Mouse (Mus musculus) gastrocnemius, adult 2 months (tissue): Measurements from ENCODE around the gene Pde4d. TPM values are rescaled to one million over a fixed set of nuclear protein-coding genes. Genes with fewer than 3 reads are reported as not detected.

Experiments used
- DNase-seq: peaks from one replicate; pipeline ENCODE4 v3.0.0; 2022
- H3K27ac ChIP-seq: fragments of 200-600 bp; 2 replicates; pipeline ENCODE4 v1.8.1; 2022; ENCODE audit warnings: mild to moderate bottlenecking
- H3K4me3 ChIP-seq: fragments of 200-600 bp; 2 replicates; pipeline ENCODE4 v1.8.1; 2022; ENCODE audit warnings: mild to moderate bottlenecking, moderate library complexity
- CTCF ChIP-seq: fragments of 200-600 bp; IDR thresholded peaks from 2 replicates; pipeline ENCODE4 v1.8.1; 2022; ENCODE audit warnings: antibody characterized with exemption, mild to moderate bottlenecking, moderate library complexity
- intact Hi-C: fragments of 180-260 bp; cut with DNase I; formaldehyde crosslinking; loops from one replicate; pipeline ENCODE4 v1.15.1; 2025
- total RNA-seq, 2 experiments: library from RNA; stranded (reverse); gene quantifications; 2 replicates each; pipeline ENCODE4 v1.2.3; 2021

Gene Pde4d
- total RNA-seq, 2 experiments from 2014 or later = 239 to 330 TPM

GRCm38 (mm10) chr13:108839142-108839541 lies 389.4 kb downstream of the Pde4d start:
- Histone ChIP-seq H3K4me3 (no peak overlapping the region), H3K27ac (no peak overlapping the region)
- TF ChIP-seq CTCF = no peak
- DNase-seq = no peak
- intact Hi-C loops = no loop called here

GRCm38 (mm10) chr13:108854090-108854489 lies 404.3 kb downstream of the Pde4d start:
- H3K27ac ChIP-seq = no peak overlapping the region
- intact Hi-C loops = no loop called here
- H3K4me3 ChIP-seq = no peak overlapping the region
- TF ChIP-seq CTCF = no peak
- DNase-seq = no peak

GRCm38 (mm10) chr13:108856776-108857435 lies 407.2 kb downstream of the Pde4d start:
- DNase-seq = no peak
- no peak overlapping the region for H3K4me3 ChIP-seq
- no peak overlapping the region for H3K27ac ChIP-seq
- intact Hi-C loops = no loop called here
- no peak for TF ChIP-seq CTCF

- Histone ChIP-seq H3K27ac (no peak overlapping the region), H3K4me3 (no peak overlapping the region)
- intact Hi-C loops = no loop called here
- no peak for TF ChIP-seq CTCF
- no peak for DNase-seq
Observed at GRCm38 (mm10) chr13:108859336-108859735, 409.6 kb downstream of the Pde4d start.

GRCm38 (mm10) chr13:108860737-108861136 lies 411.0 kb downstream of the Pde4d start:
- TF ChIP-seq CTCF = no peak
- Histone ChIP-seq H3K4me3 (no peak overlapping the region), H3K27ac (no peak overlapping the region)
- no peak for DNase-seq
- intact Hi-C loops = no loop called here

GRCm38 (mm10) chr13:108861707-108862106 lies 412.0 kb downstream of the Pde4d start:
- no peak overlapping the region for H3K4me3 ChIP-seq
- H3K27ac ChIP-seq = no peak overlapping the region
- DNase-seq = no peak
- TF ChIP-seq CTCF = no peak
- intact Hi-C loops = no loop called here

- no peak for TF ChIP-seq CTCF
- Histone ChIP-seq H3K4me3 (no peak overlapping the region), H3K27ac (no peak overlapping the region)
- no peak for DNase-seq
- intact Hi-C loops = no loop called here
Observed at GRCm38 (mm10) chr13:108862173-108862572, 412.4 kb downstream of the Pde4d start.

GRCm38 (mm10) chr13:108900160-108900559 lies 450.4 kb downstream of the Pde4d start:
- no peak for DNase-seq
- Histone ChIP-seq H3K4me3 (no peak overlapping the region), H3K27ac (no peak overlapping the region)
- no peak for TF ChIP-seq CTCF
- intact Hi-C loops = no loop called here

- no peak for DNase-seq
- intact Hi-C loops = no loop called here
- Histone ChIP-seq H3K27ac (no peak overlapping the region), H3K4me3 (no peak overlapping the region)
- no peak for TF ChIP-seq CTCF
Observed at GRCm38 (mm10) chr13:108905121-108905520, 455.4 kb downstream of the Pde4d start.

GRCm38 (mm10) chr13:108909193-108909592 lies 459.4 kb downstream of the Pde4d start:
- H3K27ac ChIP-seq = no peak overlapping the region
- H3K4me3 ChIP-seq = no peak overlapping the region
- intact Hi-C loops = no loop called here
- no peak for TF ChIP-seq CTCF
- DNase-seq = no peak

GRCm38 (mm10) chr13:108914626-108915025 lies 464.9 kb downstream of the Pde4d start:
- DNase-seq = no peak
- Histone ChIP-seq H3K4me3 (no peak overlapping the region), H3K27ac (no peak overlapping the region)
- no peak for TF ChIP-seq CTCF
- intact Hi-C loops = no loop called here

GRCm38 (mm10) chr13:108921146-108921545 lies 471.4 kb downstream of the Pde4d start:
- intact Hi-C loops = no loop called here
- no peak for TF ChIP-seq CTCF
- H3K27ac ChIP-seq = no peak overlapping the region
- no peak for DNase-seq
- H3K4me3 ChIP-seq = no peak overlapping the region

- no peak for DNase-seq
- no peak for TF ChIP-seq CTCF
- no peak overlapping the region for H3K27ac ChIP-seq
- no peak overlapping the region for H3K4me3 ChIP-seq
- intact Hi-C loops = no loop called here
Observed at GRCm38 (mm10) chr13:108934854-108935253, 485.1 kb downstream of the Pde4d start.

GRCm38 (mm10) chr13:108937272-108937671 lies 487.5 kb downstream of the Pde4d start:
- no peak overlapping the region for H3K27ac ChIP-seq
- TF ChIP-seq CTCF = no peak
- no peak overlapping the region for H3K4me3 ChIP-seq
- intact Hi-C loops = no loop called here
- no peak for DNase-seq
